Mouse (Mus musculus) macrophage (primary cell): ENCODE measurements around the gene Tyro3. TPM values are rescaled to one million over a fixed set of nuclear protein-coding genes. Genes with fewer than 3 reads are reported as not detected.

ENCODE experiments used
- H3K27ac ChIP-seq: fragments of 350-480 bp; formaldehyde crosslinking; 2 replicates; pipeline ENCODE4 v1.9.0; 2021
- H3K36me3 ChIP-seq: fragments of 350-480 bp; formaldehyde crosslinking; 2 replicates; pipeline ENCODE4 v1.9.0; 2021; ENCODE audit errors: inconsistent target
- H3K4me3 ChIP-seq: fragments of 350-480 bp; formaldehyde crosslinking; 2 replicates; pipeline ENCODE4 v1.9.0; 2021; ENCODE audit errors: inconsistent target
- H3K79me2 ChIP-seq: fragments of 350-480 bp; formaldehyde crosslinking; 2 replicates; pipeline ENCODE4 v1.9.0; 2021; ENCODE audit errors: inconsistent target
- WGBS: methylation state at CpG from one replicate; pipeline ENCODE4 v1.1.7; 2026; ENCODE audit warnings: inconsistent platforms; ENCODE audit not compliant: missing documents; 5-methylcytosine and 5-hydroxymethylcytosine counted together
- polyA plus RNA-seq: library from polyadenylated mRNA; stranded (reverse); fragments of 250-400 nt; gene quantifications from 3 replicates; pipeline ENCODE4 v1.2.4, GENCODE M21; 2018; ENCODE audit warnings: inconsistent platforms

The Tyro3 gene
- polyA plus RNA-seq, 1 experiment from 2014 or later, result 0.93 TPM

DNA sequence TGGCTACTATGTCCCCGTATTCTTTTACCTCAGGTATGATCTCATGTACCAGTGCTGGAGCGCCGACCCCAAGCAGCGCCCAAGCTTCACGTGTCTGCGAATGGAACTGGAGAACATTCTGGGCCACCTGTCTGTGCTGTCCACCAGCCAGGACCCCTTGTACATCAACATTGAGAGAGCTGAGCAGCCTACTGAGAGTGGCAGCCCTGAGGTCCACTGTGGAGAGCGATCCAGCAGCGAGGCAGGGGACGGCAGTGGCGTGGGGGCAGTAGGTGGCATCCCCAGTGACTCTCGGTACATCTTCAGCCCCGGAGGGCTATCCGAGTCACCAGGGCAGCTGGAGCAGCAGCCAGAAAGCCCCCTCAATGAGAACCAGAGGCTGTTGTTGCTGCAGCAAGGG, 19.1 kb downstream of the Tyro3 start:
- H3K36me3 ChIP-seq, result no peaks in the 10 kb centered on the region
- no peaks in the 10 kb centered on the region for H3K79me2 ChIP-seq
- no peak overlapping the region for H3K27ac ChIP-seq
- WGBS, result 92% methylated on average over 13 of the region's 13 CpGs
- no peak overlapping the region for H3K4me3 ChIP-seq

DNA sequence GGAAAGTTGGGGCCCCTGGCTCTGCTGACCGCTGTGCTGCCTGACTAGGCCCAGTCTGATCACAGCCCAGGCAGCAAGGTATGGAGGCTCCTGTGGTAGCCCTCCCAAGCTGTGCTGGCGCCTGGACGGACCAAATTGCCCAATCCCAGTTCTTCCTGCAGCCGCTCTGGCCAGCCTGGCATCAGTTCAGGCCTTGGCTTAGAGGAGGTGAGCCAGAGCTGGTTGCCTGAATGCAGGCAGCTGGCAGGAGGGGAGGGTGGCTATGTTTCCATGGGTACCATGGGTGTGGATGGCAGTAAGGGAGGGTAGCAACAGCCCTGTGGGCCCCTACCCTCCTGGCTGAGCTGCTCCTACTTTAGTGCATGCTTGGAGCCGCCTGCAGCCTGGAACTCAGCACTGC, 19.5 kb downstream of the Tyro3 start:
- WGBS, result 85% methylated on average over 5 of the region's 5 CpGs
- no peak overlapping the region for H3K27ac ChIP-seq
- no peaks in the 10 kb centered on the region for H3K79me2 ChIP-seq
- H3K36me3 ChIP-seq, result no peaks in the 10 kb centered on the region
- no peak overlapping the region for H3K4me3 ChIP-seq

DNA sequence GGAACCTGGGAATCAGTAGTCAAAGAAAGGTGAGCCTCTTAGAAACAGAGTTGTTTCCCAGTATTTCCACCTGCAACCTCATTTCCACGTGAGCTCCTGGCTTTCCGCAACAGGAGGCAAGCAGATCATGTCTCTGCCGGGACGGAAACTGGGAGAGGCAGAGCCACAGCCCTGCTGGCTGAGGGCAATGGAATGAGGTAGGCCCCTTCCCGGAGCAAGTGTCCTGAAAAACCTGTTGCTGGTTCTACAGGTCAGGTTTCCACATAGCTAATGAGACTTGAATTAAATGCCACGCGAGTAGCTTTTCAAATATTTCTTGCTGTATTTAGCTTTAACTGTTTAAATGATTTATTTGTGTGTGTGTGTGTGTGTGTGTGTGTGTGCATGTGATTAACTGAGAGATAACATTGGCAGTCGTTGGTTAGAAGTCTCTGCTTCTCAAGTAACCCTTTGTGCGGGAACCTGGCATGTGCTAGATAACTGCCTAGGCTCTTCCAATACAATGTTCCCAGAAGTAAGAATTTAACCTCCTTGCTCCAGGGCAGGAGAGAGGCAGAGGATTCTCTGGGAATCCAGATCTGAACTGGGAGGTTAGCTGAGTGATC, 21.2 kb downstream of the Tyro3 start:
- WGBS, result 80% methylated on average over 9 of the region's 9 CpGs
- Histone ChIP-seq H3K27ac (no peak overlapping the region), H3K36me3 (no peaks in the 10 kb centered on the region), H3K4me3 (no peak overlapping the region), H3K79me2 (no peaks in the 10 kb centered on the region)

DNA sequence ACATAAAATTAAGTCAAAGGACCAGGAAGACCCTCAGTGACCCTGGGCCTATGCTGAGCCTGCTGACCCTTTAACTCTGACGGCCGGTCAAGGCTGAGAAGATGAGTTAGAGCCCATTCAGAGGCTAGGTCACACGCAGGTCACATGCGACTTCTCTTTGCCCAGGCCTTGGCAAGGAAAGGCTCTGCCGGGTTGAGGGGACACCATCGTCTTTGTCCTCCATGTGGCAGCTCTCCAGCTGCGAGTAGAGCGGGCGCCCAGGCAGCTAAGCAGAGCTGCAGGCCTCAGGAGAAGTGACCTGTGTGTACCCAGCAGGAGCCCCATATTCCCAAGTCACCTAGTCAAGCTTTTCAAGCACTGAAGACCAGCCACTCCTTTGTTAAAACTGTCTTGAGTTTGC, 23.6 kb downstream of the Tyro3 start:
- Histone ChIP-seq H3K36me3 (no peaks in the 10 kb centered on the region), H3K4me3 (no peak overlapping the region), H3K79me2 (no peaks in the 10 kb centered on the region), H3K27ac (no peak overlapping the region)
- WGBS, result 93% methylated on average over 9 of the region's 9 CpGs

DNA sequence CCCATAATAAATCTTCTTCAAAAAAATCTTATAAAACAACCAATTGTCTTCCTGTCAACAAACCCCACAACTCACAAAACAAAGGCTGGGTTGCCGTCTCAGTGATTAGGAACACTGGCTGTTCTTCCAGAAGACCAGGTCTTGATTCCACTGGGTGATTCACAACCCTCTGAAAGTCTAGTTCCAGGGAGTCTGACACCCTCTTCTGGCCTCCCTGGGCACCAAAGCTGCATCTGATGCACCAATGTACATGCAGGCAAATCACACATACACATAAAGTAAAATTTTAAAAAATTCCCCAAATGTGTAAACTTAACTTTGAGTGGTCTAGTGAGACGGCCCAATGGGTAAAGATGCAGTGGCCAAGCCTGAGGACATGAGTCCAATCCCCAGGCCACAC, 33.0 kb downstream of the Tyro3 start:
- H3K27ac ChIP-seq, result no peak overlapping the region
- no peak overlapping the region for H3K4me3 ChIP-seq
- H3K79me2 ChIP-seq, result no peaks in the 10 kb centered on the region
- WGBS, result 86% methylated on average over 2 of the region's 2 CpGs
- no peaks in the 10 kb centered on the region for H3K36me3 ChIP-seq

DNA sequence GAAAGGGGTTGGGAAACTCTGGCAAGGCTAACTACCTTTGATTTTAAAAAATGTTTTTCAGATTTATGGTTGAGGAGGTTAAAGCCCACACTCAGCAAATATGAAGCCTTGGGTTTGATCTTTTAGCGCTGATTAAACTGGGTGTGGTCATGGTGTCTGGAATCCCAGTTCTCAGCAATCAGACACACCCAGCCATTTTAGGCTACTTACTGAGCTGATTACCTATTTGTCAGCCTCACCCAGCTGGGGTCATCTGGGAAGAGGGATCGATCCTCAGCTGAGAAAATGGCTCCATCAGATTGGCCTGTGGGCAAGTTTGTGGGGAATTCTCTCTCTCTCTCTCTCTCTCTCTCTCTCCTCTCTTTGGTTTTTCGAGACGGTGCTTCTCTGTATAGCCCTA, 36.7 kb downstream of the Tyro3 start:
- Histone ChIP-seq H3K36me3 (no peaks in the 10 kb centered on the region), H3K4me3 (no peak overlapping the region), H3K27ac (no peak overlapping the region), H3K79me2 (no peaks in the 10 kb centered on the region)
- WGBS, result 100% methylated on average over 2 of the region's 4 CpGs

DNA sequence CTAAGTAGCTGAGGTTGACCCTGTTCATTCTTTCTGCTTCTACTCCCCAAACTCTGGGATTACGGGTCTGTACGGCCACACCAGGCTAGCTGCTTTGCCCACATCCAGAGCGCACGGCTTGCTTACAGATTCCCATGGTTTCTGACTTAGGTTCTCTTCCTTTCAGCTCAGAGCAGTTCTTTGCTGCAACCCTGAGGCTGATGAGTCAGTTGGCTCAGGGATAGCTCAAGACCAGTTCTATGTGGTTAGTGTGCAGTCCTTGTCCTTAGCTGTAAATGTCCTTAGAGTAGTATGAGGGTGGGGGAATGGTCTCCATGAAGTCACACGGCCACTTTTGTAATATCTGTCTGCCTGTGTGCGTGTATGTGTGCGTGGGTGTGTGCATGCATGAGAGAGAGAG, 40.1 kb downstream of the Tyro3 start:
- 94% methylated on average over 7 of the region's 7 CpGs for WGBS
- Histone ChIP-seq H3K79me2 (no peaks in the 10 kb centered on the region), H3K27ac (no peak overlapping the region), H3K4me3 (no peak overlapping the region), H3K36me3 (no peaks in the 10 kb centered on the region)

DNA sequence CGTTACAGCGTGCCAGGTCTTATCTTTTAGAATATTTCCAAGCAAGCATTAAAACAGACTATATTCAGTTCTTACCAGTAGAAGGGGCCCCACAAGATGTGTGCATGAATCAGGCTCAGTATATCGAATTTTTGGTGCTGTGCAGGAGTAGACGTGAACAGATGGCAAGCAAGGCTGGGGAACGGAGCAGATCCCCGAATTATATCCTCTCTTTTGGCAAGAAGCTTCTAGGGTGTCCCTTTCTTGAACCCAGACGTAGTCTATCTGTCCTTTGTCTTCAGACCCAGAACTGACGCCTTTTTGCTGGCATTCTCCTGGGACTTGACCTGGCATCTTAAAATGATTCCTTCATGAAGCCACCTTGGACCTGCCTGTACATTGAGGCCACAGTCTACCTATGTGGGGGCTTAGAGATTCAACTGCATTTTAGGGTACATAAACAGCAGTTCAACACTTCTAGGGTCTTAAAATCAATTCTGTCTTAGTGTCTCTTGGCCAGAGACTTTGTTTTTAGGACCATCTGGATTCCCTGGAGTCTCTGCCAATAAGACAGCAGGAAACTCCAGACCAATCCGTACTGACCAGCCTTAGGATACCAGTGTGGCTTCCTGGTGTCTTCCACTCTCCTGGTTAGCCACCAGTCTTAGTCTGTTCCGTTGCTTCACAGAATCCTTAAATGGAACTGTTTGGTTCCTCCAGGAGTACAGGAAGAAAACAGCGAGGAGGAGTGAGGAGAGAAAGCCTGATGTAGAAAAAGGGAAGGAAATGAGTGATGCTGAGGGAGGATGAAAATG, 41.0 kb downstream of the Tyro3 start:
- no peaks in the 10 kb centered on the region for H3K36me3 ChIP-seq
- WGBS, result 66% methylated on average over 11 of the region's 11 CpGs
- H3K4me3 ChIP-seq, result no peak overlapping the region
- H3K79me2 ChIP-seq, result no peaks in the 10 kb centered on the region
- H3K27ac ChIP-seq, result no peak overlapping the region

DNA sequence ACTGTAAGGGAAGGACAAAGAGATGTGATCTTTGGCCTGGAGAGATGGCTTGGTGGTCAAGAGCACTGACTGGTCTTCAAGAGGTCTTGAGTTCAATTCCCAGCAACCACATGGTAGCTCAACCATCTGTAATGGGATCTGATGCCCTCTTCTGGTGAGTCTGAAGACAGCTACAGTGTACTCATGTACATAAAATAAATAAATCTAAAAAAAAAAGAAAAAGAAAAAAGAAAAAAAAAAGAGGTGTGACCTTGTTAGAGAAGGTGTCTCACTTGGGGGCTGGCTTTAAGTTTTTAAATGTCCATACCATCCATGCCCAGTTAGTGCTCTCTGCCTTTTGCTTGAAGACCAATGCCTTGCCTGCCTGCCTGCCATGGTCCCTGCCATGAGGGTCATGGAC, 42.5 kb downstream of the Tyro3 start:
- H3K27ac ChIP-seq, result no peak overlapping the region
- no peaks in the 10 kb centered on the region for H3K79me2 ChIP-seq

DNA sequence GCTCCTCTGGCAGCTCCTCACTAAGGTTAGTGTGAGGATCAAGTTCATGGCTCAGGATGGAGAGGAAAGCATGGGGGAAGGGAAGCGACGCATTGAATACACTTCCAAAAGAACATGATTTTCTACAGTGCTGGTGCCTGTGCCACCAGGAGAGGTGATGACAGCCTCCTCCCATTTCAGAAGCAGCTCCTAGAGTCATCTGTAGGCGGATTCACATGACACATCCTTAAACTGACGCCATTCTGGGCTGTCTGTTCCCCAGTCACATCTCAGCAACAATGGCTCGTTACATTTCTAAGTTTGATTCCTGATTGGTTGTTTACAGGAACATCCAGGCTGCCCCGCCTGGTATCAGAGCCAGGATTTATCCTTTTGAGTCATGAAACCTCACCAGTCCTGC, 44.5 kb downstream of the Tyro3 start:
- Histone ChIP-seq H3K79me2 (no peaks in the 10 kb centered on the region), H3K4me3 (no peak overlapping the region), H3K36me3 (no peaks in the 10 kb centered on the region), H3K27ac (no peak overlapping the region)
- 86% methylated on average over 6 of the region's 6 CpGs for WGBS

More for the DNA sequence above, 42.5 kb downstream of the Tyro3 start:
- H3K4me3 ChIP-seq, result no peak overlapping the region
- no peaks in the 10 kb centered on the region for H3K36me3 ChIP-seq

DNA sequence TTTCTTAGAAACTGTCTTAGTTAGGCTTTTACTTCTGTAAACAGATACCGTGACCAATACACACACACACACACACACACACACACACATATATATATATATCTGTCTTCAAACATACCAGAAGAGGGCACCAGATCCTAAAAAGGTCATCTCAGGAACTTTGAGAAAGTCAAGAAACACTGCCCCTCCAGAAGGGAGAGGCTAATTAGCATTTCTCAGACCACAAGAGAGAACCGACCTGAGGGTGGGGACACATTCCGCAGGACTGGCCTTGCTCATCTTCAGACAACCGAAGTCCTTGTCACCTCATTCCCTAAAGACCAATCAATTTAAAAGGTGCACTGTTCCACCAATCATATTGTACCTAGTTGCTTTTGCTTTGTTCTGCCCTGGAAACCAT, 46.0 kb downstream of the Tyro3 start:
- Histone ChIP-seq H3K36me3 (no peaks in the 10 kb centered on the region), H3K4me3 (no peak overlapping the region), H3K79me2 (no peaks in the 10 kb centered on the region), H3K27ac (no peak overlapping the region)
- 81% methylated on average over 3 of the region's 4 CpGs for WGBS

DNA sequence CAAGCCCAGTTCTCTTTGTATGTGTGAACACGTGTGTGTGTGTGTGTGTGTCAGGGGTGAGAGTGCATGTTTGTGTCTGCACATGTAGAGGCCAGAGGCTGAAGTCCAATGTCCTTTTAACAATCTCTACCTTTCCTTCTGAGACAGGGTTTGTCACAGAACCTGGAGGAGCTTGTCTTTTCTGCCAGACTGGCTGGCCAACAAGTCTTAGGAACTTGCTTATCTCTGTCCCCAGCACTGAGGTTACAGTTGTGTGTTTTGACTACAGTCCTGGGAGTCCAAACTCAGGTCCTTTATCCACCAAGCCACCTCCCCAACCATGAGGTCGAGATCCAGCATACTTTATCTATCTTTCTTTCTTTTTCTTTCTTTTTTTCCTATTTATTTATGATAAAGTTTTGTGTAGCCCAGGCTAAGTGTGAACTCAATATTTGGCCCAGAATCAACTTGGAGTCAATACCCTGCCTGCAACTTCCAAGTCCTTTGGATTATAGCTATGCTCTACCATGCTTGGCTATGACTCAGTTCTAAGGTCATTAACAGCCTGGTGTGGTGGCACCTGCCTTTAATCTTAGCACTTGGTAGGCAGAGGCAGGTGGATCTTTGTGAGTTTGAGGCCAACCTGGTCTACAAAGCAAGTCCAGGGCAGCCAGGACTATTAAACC, 48.5 kb downstream of the Tyro3 start:
- Histone ChIP-seq H3K79me2 (no peaks in the 10 kb centered on the region), H3K36me3 (no peaks in the 10 kb centered on the region), H3K4me3 (no peak overlapping the region), H3K27ac (no peak overlapping the region)
- 70% methylated on average over 2 of the region's 2 CpGs for WGBS

DNA sequence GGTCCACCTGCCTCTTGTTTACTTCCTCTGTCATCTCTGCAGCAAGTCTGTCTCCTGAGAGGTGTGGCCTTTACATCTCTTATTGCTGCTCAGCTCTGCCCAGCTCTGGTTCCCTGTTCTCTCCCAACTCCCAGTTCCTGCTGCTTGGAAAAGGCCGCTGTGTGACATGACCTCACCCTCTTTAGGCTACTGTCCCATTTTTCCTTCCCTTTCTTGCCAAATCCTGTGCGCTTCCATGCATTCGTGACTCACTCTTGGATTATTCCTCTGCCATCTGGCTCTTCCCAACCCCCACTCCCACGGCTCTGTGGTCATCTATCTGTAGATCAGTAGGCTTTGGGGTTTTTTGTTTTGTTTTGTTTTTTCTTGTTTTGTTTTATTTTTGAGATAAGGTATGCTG, 49.4 kb downstream of the Tyro3 start:
- WGBS, result 78% methylated on average over 4 of the region's 4 CpGs
- Histone ChIP-seq H3K79me2 (no peaks in the 10 kb centered on the region), H3K27ac (no peak overlapping the region), H3K36me3 (no peaks in the 10 kb centered on the region), H3K4me3 (no peak overlapping the region)

DNA sequence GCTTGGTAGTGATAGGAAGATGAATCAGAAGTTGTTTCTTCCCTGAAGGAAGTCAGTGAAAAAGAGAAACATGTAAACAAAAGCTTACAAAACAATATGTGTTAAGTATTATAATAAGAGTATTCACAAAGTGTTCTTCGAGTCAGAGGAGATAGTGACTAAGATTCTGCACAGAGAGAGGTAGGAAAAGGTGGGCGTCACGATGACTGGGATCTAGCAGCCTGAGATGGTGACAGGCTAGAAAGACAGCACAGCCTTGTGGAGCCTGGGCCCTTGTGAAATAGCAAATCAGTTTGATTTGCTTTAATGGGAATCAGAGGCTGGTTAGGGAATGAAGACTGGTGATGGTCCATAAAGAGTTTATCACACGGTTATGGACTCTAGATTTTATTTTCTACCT, 56.3 kb downstream of the Tyro3 start:
- Histone ChIP-seq H3K4me3 (no peak overlapping the region), H3K27ac (no peak overlapping the region), H3K36me3 (no peaks in the 10 kb centered on the region), H3K79me2 (no peaks in the 10 kb centered on the region)
- 96% methylated on average over 4 of the region's 4 CpGs for WGBS

DNA sequence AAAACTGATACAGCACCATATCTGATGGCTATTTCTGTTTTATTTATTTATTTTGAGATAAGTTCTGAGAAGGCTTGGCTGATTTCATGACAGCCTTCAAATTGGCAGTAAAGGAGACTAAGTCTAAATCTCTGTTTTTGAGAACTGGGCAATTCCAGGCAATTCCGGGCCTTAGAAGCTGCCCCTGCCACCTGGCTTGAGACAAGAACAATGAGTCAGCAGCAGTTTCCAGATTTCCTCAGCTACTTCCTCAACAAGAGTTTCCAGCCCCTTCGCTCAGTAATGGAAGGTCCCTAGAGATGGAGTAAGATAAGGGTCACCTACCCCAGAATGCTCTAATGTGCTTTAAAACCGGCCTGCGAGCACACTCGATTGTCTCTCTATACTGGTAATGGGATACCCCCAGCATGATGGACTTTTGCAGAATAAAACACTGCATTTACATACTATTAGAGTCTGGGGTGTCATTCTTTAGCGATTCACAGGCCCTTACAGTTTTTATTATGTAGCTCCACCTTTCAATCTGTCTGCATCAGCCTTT, 57.8 kb downstream of the Tyro3 start:
- Histone ChIP-seq H3K27ac (no peak overlapping the region), H3K4me3 (no peak overlapping the region), H3K36me3 (no peaks in the 10 kb centered on the region), H3K79me2 (no peaks in the 10 kb centered on the region)
- WGBS, result 77% methylated on average over 6 of the region's 6 CpGs
